Mouse (Mus musculus): ENCODE results near the gene Arrdc4. TPM values are rescaled to one million over a fixed set of nuclear protein-coding genes. Genes with fewer than 3 reads are reported as not detected.
A peak's percentile ranks its signal among the peaks of the same experiment; 100 is the strongest.

Gene Arrdc4
- polyA plus RNA-seq, 1 experiment from 2014 or later: 25.0 TPM

DNA sequence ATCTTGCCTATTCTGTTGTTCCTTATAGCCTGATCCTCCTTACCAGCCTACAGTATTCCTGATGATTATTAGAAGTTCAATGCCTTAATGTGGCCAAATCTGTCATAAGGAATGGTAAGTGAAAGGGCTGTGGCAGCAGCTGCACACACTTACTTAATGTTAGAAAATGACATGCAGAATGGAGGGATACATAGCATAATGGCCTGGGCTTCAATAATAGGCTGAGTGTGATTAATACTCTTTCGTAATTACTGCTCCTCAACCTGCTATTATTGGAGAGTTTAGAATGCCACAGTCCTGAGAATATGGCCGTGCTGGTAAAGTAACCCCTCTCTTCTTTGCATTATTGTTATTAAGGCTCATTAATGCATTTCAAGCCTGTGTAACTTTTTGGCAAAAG, 4.8 kb downstream of the Arrdc4 start:
- no peaks in the 10 kb centered on the region for H3K27me3 ChIP-seq
- peaks cover 57% of the 10 kb centered on the region for H3K36me3 ChIP-seq
- H3K4me3 ChIP-seq: no peak overlapping the region
- H3K27ac ChIP-seq: no peak overlapping the region
- H3K4me2 ChIP-seq: no peak overlapping the region
- no peak for ATAC-seq (ENCODE audit: insufficient number of reproducible peaks, insufficient read depth, low FRiP score, low TSS enrichment, low read depth)
- H3K9me3 ChIP-seq: no peaks in the 10 kb centered on the region
- WGBS: 88% methylated on average over 2 of the region's 2 CpGs
- H3K4me1 ChIP-seq: peaks cover 18% of the 10 kb centered on the region
- H3K9ac ChIP-seq: no peak overlapping the region

DNA sequence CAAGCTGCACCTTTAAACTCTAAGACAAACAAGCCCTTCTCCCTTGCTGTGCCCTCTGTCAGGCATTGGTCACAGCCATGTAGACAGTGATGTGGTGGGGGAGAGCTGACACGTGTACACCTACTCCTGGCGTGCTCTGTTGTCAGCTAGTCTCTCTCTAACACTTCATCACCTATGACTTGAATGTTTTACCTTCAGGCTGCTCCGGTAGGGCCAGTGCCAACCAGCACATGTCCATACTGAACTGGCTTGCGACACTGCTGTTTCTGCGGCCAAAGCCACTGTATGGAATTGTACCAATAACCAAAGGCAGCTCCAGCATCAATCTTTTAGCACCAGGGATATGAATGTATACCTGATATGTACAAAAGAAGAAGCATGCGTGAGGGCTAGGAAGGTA, 8.3 kb downstream of the Arrdc4 start:
- WGBS: 93% methylated on average over 6 of the region's 6 CpGs

DNA sequence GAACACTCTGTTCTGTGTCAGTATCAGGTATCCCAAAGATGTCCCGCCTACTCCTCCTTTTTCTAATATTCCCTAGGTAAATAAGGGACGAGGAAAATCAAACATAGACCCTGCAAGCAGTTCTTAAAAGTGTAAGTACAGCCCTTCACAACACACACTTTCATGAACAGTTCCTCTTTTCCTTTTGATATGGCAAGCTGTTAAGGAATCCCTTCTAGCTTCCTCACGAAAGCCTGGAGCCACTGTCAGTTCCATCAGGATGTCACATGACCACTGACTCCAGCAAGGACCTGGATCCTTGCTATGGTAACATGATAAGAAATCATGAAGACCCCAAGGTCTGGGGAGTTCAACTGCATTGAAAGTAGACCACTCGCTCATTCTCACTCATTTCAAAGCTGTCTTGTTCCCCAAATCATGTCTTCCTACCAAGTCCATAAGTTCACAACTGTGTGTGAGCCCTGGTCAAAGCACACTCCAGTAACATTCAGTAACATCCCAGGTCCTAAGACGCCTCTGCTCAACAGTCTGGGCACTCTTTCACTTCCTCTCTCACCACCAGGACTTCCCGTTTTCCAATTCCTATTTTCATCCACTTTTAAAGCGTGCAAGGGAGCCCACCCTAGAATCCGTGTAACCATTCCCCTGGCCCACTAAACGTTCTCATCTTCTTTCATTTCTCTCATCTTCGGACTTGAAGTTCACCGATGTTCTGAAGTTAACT, 10.2 kb downstream of the Arrdc4 start:
- Histone ChIP-seq H3K27ac (no peak overlapping the region), H3K4me2 (no peak overlapping the region), H3K9me3 (no peaks in the 10 kb centered on the region), H3K36me3 (peaks cover 62% of the 10 kb centered on the region), H3K4me1 (0 out of 2 replicates have a peak, but pooled peaks cover 5% of the 10 kb centered on the region), H3K9ac (no peak overlapping the region), H3K4me3 (no peak overlapping the region), H3K27me3 (no peaks in the 10 kb centered on the region)
- no peak for ATAC-seq (ENCODE audit: insufficient number of reproducible peaks, insufficient read depth, low FRiP score, low TSS enrichment, low read depth)
- 92% methylated on average over 11 of the region's 11 CpGs for WGBS

More for the DNA sequence above, 8.3 kb downstream of the Arrdc4 start:
- H3K4me1 ChIP-seq: 0 out of 2 replicates have a peak, but pooled peaks cover 1% of the 10 kb centered on the region
- H3K4me3 ChIP-seq: no peak overlapping the region
- no peaks in the 10 kb centered on the region for H3K9me3 ChIP-seq
- no peaks in the 10 kb centered on the region for H3K27me3 ChIP-seq
- H3K4me2 ChIP-seq: no peak overlapping the region
- no peak overlapping the region for H3K27ac ChIP-seq
- peaks cover 74% of the 10 kb centered on the region for H3K36me3 ChIP-seq
- ATAC-seq (ENCODE audit: insufficient number of reproducible peaks, insufficient read depth, low FRiP score, low TSS enrichment, low read depth): no peak
- no peak overlapping the region for H3K9ac ChIP-seq

- ATAC-seq (ENCODE audit: insufficient number of reproducible peaks, insufficient read depth, low FRiP score, low TSS enrichment, low read depth): no peak
- Histone ChIP-seq H3K27ac (no peak overlapping the region), H3K4me3 (no peak overlapping the region), H3K9ac (no peak overlapping the region), H3K4me1 (no peaks in the 10 kb centered on the region), H3K27me3 (no peaks in the 10 kb centered on the region), H3K9me3 (no peaks in the 10 kb centered on the region), H3K4me2 (no peak overlapping the region), H3K36me3 (no peaks in the 10 kb centered on the region)
- WGBS: 85% methylated on average over 5 of the region's 5 CpGs
Measured at GRCm38 (mm10) chr7:68726380-68726779, 22.7 kb downstream of the Arrdc4 start.

DNA sequence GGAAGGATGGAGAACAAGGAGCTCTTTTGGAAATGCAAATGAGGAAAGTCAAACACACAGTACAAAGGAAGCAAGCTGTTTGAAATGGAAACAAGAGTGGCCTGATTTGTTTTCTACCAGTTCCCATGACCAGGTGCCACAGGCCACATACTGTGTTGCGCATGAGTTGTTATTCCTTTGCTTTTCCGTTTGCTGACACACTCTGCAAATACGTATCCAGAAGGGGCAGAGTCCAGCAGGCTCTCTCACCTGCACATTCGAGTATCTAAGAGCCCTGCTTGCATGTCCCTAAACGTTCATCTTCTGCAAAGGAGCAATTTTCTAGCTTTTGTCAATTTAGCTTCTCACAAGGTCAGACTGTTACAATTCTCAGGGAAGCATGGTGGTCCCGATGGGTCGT, 24.3 kb downstream of the Arrdc4 start:
- Histone ChIP-seq H3K4me2 (no peak overlapping the region), H3K9me3 (no peaks in the 10 kb centered on the region), H3K4me3 (no peak overlapping the region), H3K27ac (no peak overlapping the region), H3K36me3 (no peaks in the 10 kb centered on the region), H3K4me1 (no peaks in the 10 kb centered on the region), H3K27me3 (no peaks in the 10 kb centered on the region), H3K9ac (no peak overlapping the region)
- ATAC-seq (ENCODE audit: insufficient number of reproducible peaks, insufficient read depth, low FRiP score, low TSS enrichment, low read depth): no peak
- WGBS: 87% methylated on average over 7 of the region's 7 CpGs

DNA sequence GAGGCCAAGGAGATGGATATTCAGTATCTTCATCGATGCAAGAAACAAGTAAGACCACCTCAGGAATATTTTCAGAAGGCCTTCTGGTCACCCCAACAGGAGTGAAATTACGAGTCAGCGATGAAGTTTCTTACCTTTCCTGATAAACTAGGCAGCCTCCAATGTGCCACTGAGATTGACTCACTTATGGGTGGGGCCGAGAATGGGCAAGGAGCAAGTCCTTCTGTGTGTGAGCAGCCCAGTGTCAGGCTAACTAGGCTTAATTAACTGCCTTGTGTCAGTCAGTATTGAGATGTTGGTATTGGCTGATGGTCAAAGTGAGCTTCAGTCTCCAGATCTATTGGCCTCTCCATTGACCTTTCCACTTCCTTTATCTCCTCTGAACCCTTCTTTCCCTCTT, 27.5 kb downstream of the Arrdc4 start:
- ATAC-seq (ENCODE audit: insufficient number of reproducible peaks, insufficient read depth, low FRiP score, low TSS enrichment, low read depth): no peak
- Histone ChIP-seq H3K4me2 (no peak overlapping the region), H3K9ac (no peak overlapping the region), H3K4me3 (no peak overlapping the region), H3K9me3 (no peaks in the 10 kb centered on the region), H3K4me1 (peaks cover 9% of the 10 kb centered on the region), H3K27me3 (no peaks in the 10 kb centered on the region), H3K36me3 (no peaks in the 10 kb centered on the region), H3K27ac (no peak overlapping the region)
- 90% methylated on average over 4 of the region's 4 CpGs for WGBS

GRCm38 (mm10) chr7:68717988-68718387, 31.1 kb downstream of the Arrdc4 start:
- H3K27me3 ChIP-seq: no peaks in the 10 kb centered on the region
- H3K4me3 ChIP-seq: no peak overlapping the region
- no peak for ATAC-seq (ENCODE audit: insufficient number of reproducible peaks, insufficient read depth, low FRiP score, low TSS enrichment, low read depth)
- H3K27ac ChIP-seq: no peak overlapping the region
- H3K4me2 ChIP-seq: no peak overlapping the region
- H3K4me1 ChIP-seq: peaks cover 9% of the 10 kb centered on the region
- no peaks in the 10 kb centered on the region for H3K36me3 ChIP-seq
- no peak overlapping the region for H3K9ac ChIP-seq
- H3K9me3 ChIP-seq: no peaks in the 10 kb centered on the region

GRCm38 (mm10) chr7:68717498-68717897, 31.5 kb downstream of the Arrdc4 start:
- no peak for ATAC-seq (ENCODE audit: insufficient number of reproducible peaks, insufficient read depth, low FRiP score, low TSS enrichment, low read depth)

GRCm38 (mm10) chr7:68716926-68717325, 32.1 kb downstream of the Arrdc4 start:
- Histone ChIP-seq H3K4me2 (no peak overlapping the region), H3K4me3 (no peak overlapping the region), H3K27me3 (no peaks in the 10 kb centered on the region), H3K9me3 (no peaks in the 10 kb centered on the region), H3K27ac (no peak overlapping the region), H3K9ac (no peak overlapping the region), H3K4me1 (peaks cover 9% of the 10 kb centered on the region), H3K36me3 (no peaks in the 10 kb centered on the region)
- WGBS: 70% methylated on average over 8 of the region's 8 CpGs
- ATAC-seq (ENCODE audit: insufficient number of reproducible peaks, insufficient read depth, low FRiP score, low TSS enrichment, low read depth): no peak

More at GRCm38 (mm10) chr7:68717498-68717897, 31.5 kb downstream of the Arrdc4 start:
- Histone ChIP-seq H3K4me3 (no peak overlapping the region), H3K9ac (no peak overlapping the region), H3K27ac (no peak overlapping the region), H3K27me3 (no peaks in the 10 kb centered on the region), H3K4me1 (peaks cover 9% of the 10 kb centered on the region), H3K9me3 (no peaks in the 10 kb centered on the region), H3K36me3 (no peaks in the 10 kb centered on the region), H3K4me2 (peak overlapping the region; percentile 22; the same call in 1 of the 2 replicates)
- WGBS: 28% methylated on average over 10 of the region's 10 CpGs

DNA sequence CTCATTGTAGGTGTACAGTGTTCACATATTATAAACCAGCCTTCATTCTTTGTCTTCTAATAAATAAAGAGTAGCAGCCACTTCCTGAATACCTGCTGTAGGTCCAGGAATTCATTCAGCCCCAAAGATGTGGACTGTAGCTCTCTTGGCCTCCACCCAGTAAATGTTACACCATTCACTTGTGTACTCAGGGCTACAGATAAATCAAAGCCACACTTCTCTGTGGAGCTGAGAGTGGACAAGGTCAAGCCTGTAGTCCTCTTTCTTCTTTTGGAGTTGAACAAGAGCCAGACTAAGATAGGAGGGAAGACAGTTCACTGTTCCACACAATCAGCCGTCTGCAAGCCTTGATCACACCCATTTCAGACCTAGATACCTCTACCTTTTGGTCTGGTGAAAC, 36.1 kb downstream of the Arrdc4 start:
- H3K27ac ChIP-seq: no peak overlapping the region
- 95% methylated on average over 1 of the region's 1 CpGs for WGBS
- H3K4me2 ChIP-seq: no peak overlapping the region
- no peaks in the 10 kb centered on the region for H3K9me3 ChIP-seq
- ATAC-seq (ENCODE audit: insufficient number of reproducible peaks, insufficient read depth, low FRiP score, low TSS enrichment, low read depth): no peak
- no peak overlapping the region for H3K4me3 ChIP-seq
- H3K4me1 ChIP-seq: peaks cover 8% of the 10 kb centered on the region
- H3K36me3 ChIP-seq: no peaks in the 10 kb centered on the region
- no peaks in the 10 kb centered on the region for H3K27me3 ChIP-seq
- H3K9ac ChIP-seq: no peak overlapping the region

DNA sequence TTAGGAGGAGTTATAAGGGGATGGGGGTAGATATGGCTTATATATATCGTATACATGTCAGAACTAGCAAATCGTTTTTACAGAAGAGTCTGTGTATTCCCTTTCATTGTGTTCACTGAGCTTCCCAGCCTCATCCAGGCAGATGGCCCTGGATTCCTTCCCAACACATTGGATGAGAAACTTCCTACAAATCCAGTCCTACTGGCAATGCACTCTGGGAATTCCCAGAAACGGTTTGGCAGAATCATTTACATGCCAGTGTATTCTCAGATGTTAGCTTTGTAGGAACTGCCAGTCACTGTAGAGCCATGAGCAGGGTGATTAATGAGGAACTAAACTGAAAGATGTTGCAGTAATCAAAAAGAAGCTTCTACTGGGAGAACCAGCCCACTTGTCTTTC, 36.6 kb downstream of the Arrdc4 start:
- Histone ChIP-seq H3K9ac (no peak overlapping the region), H3K9me3 (no peaks in the 10 kb centered on the region), H3K4me1 (peaks cover 4% of the 10 kb centered on the region), H3K4me2 (no peak overlapping the region), H3K4me3 (no peak overlapping the region), H3K27me3 (no peaks in the 10 kb centered on the region), H3K36me3 (no peaks in the 10 kb centered on the region), H3K27ac (no peak overlapping the region)
- no peak for ATAC-seq (ENCODE audit: insufficient number of reproducible peaks, insufficient read depth, low FRiP score, low TSS enrichment, low read depth)
- WGBS: 75% methylated on average over 3 of the region's 3 CpGs

GRCm38 (mm10) chr7:68709319-68709573, 39.8 kb downstream of the Arrdc4 start:
- no peak overlapping the region for H3K4me2 ChIP-seq
- H3K4me3 ChIP-seq: no peak overlapping the region
- H3K36me3 ChIP-seq: no peaks in the 10 kb centered on the region
- no peaks in the 10 kb centered on the region for H3K9me3 ChIP-seq
- 53% methylated on average over 1 of the region's 1 CpGs for WGBS
- no peak overlapping the region for H3K27ac ChIP-seq
- ATAC-seq (ENCODE audit: insufficient number of reproducible peaks, insufficient read depth, low FRiP score, low TSS enrichment, low read depth): no peak
- no peak overlapping the region for H3K9ac ChIP-seq
- H3K27me3 ChIP-seq: no peaks in the 10 kb centered on the region
- H3K4me1 ChIP-seq: no peaks in the 10 kb centered on the region

All from embryonic facial prominence, embryonic 13.5 days (tissue).